Mouse (Mus musculus): ENCODE data around the gene C9. TPM values are rescaled to one million over a fixed set of nuclear protein-coding genes. Genes with fewer than 3 reads are reported as not detected.

The C9 gene
- polyA plus RNA-seq, 1 experiment: not detected

GRCm38 (mm10) chr15:6519417-6520255 is 74.5 kb downstream of the C9 start:
- WGBS: 80% methylated on average over 19 of the region's 19 CpGs
- no peaks in the 10 kb centered on the region for H3K4me1 ChIP-seq (ENCODE audit: control insufficient read depth, insufficient read depth, low read length)
- TF ChIP-seq CTCF (IDR thresholded peaks at IDR 0.05; ENCODE audit: insufficient read depth, low read depth, low read length): no peak
- TF ChIP-seq POLR2A (IDR thresholded peaks at IDR 0.05; ENCODE audit: insufficient read depth, low read depth, low read length): no peak
- H3K27ac ChIP-seq (ENCODE audit: insufficient read depth, low read depth, low read length): no peak overlapping the region
- H3K4me3 ChIP-seq (ENCODE audit: insufficient read depth, low read depth, low read length): no peak overlapping the region

GRCm38 (mm10) chr15:6520505-6521155 is 75.5 kb downstream of the C9 start:
- TF ChIP-seq CTCF (IDR thresholded peaks at IDR 0.05; ENCODE audit: insufficient read depth, low read depth, low read length) (no peak), POLR2A (IDR thresholded peaks at IDR 0.05; ENCODE audit: insufficient read depth, low read depth, low read length) (no peak)
- H3K4me1 ChIP-seq (ENCODE audit: control insufficient read depth, insufficient read depth, low read length): no peaks in the 10 kb centered on the region
- WGBS: 84% methylated on average over 10 of the region's 10 CpGs
- no peak overlapping the region for H3K4me3 ChIP-seq (ENCODE audit: insufficient read depth, low read depth, low read length)
- no peak overlapping the region for H3K27ac ChIP-seq (ENCODE audit: insufficient read depth, low read depth, low read length)

- Histone ChIP-seq H3K4me1 (ENCODE audit: control insufficient read depth, insufficient read depth, low read length) (no peaks in the 10 kb centered on the region), H3K4me3 (ENCODE audit: insufficient read depth, low read depth, low read length) (no peak within 1 kb of the TSS), H3K27ac (ENCODE audit: insufficient read depth, low read depth, low read length) (no peak within 1 kb of the TSS)
- no peak for TF ChIP-seq POLR2A (IDR thresholded peaks at IDR 0.05; ENCODE audit: insufficient read depth, low read depth, low read length)
- no peak for TF ChIP-seq CTCF (IDR thresholded peaks at IDR 0.05; ENCODE audit: insufficient read depth, low read depth, low read length)
- 83% methylated on average over 8 of the region's 8 CpGs for WGBS
These were observed 77.6 kb downstream of the C9 start, which contains the start of gene Fyb for GRCm38 (mm10) chr15:6522653-6523167. Gene Fyb (plus strand): TSS chr15:6522853.

GRCm38 (mm10) chr15:6524801-6525200 is 79.7 kb downstream of the C9 start:
- 97% methylated on average over 2 of the region's 2 CpGs for WGBS
- H3K4me1 ChIP-seq (ENCODE audit: control insufficient read depth, insufficient read depth, low read length): no peaks in the 10 kb centered on the region
- no peak overlapping the region for H3K4me3 ChIP-seq (ENCODE audit: insufficient read depth, low read depth, low read length)
- H3K27ac ChIP-seq (ENCODE audit: insufficient read depth, low read depth, low read length): no peak overlapping the region
- no peak for TF ChIP-seq CTCF (IDR thresholded peaks at IDR 0.05; ENCODE audit: insufficient read depth, low read depth, low read length)
- TF ChIP-seq POLR2A (IDR thresholded peaks at IDR 0.05; ENCODE audit: insufficient read depth, low read depth, low read length): no peak

GRCm38 (mm10) chr15:6525386-6525785 is 80.3 kb downstream of the C9 start:
- 90% methylated on average over 3 of the region's 3 CpGs for WGBS
- no peak for TF ChIP-seq CTCF (IDR thresholded peaks at IDR 0.05; ENCODE audit: insufficient read depth, low read depth, low read length)
- TF ChIP-seq POLR2A (IDR thresholded peaks at IDR 0.05; ENCODE audit: insufficient read depth, low read depth, low read length): no peak

GRCm38 (mm10) chr15:6533858-6534343 is 88.8 kb downstream of the C9 start:
- H3K4me3 ChIP-seq (ENCODE audit: insufficient read depth, low read depth, low read length): no peak overlapping the region
- 93% methylated on average over 3 of the region's 3 CpGs for WGBS
- H3K27ac ChIP-seq (ENCODE audit: insufficient read depth, low read depth, low read length): no peak overlapping the region
- no peak for TF ChIP-seq CTCF (IDR thresholded peaks at IDR 0.05; ENCODE audit: insufficient read depth, low read depth, low read length)
- no peak for TF ChIP-seq POLR2A (IDR thresholded peaks at IDR 0.05; ENCODE audit: insufficient read depth, low read depth, low read length)
- no peaks in the 10 kb centered on the region for H3K4me1 ChIP-seq (ENCODE audit: control insufficient read depth, insufficient read depth, low read length)

More at GRCm38 (mm10) chr15:6525386-6525785, 80.3 kb downstream of the C9 start:
- Histone ChIP-seq H3K4me3 (ENCODE audit: insufficient read depth, low read depth, low read length) (no peak overlapping the region), H3K4me1 (ENCODE audit: control insufficient read depth, insufficient read depth, low read length) (no peaks in the 10 kb centered on the region), H3K27ac (ENCODE audit: insufficient read depth, low read depth, low read length) (no peak overlapping the region)

- no peak for TF ChIP-seq POLR2A (IDR thresholded peaks at IDR 0.05; ENCODE audit: insufficient read depth, low read depth, low read length)
- no peak for TF ChIP-seq CTCF (IDR thresholded peaks at IDR 0.05; ENCODE audit: insufficient read depth, low read depth, low read length)
- WGBS: 93% methylated on average over 8 of the region's 8 CpGs
- Histone ChIP-seq H3K27ac (ENCODE audit: insufficient read depth, low read depth, low read length) (no peak overlapping the region), H3K4me1 (ENCODE audit: control insufficient read depth, insufficient read depth, low read length) (no peaks in the 10 kb centered on the region), H3K4me3 (ENCODE audit: insufficient read depth, low read depth, low read length) (no peak overlapping the region)
These were observed 89.5 kb downstream of the C9 start for GRCm38 (mm10) chr15:6534592-6534991.

GRCm38 (mm10) chr15:6539639-6540338 is 94.7 kb downstream of the C9 start:
- WGBS: 54% methylated on average over 7 of the region's 7 CpGs

More at GRCm38 (mm10) chr15:6539639-6540338, 94.7 kb downstream of the C9 start:
- no peaks in the 10 kb centered on the region for H3K4me1 ChIP-seq (ENCODE audit: control insufficient read depth, insufficient read depth, low read length)
- TF ChIP-seq POLR2A (IDR thresholded peaks at IDR 0.05; ENCODE audit: insufficient read depth, low read depth, low read length): no peak
- no peak for TF ChIP-seq CTCF (IDR thresholded peaks at IDR 0.05; ENCODE audit: insufficient read depth, low read depth, low read length)
- H3K4me3 ChIP-seq (ENCODE audit: insufficient read depth, low read depth, low read length): no peak overlapping the region
- H3K27ac ChIP-seq (ENCODE audit: insufficient read depth, low read depth, low read length): no peak overlapping the region

Other genes starting within 250 kb of the C9 start
- not detected in 2 replicates for gene Dab2, start 145.5 kb upstream of the C9 start, polyA plus RNA-seq (2012; ENCODE audit: insufficient read depth, insufficient read length, low replicate concordance, missing spikeins)
- 114 TPM in 1 of 2 replicates, not detected in the other for gene Fyb, start 77.5 kb downstream of the C9 start, polyA plus RNA-seq (2012; ENCODE audit: insufficient read depth, insufficient read length, low replicate concordance, missing spikeins)